ENCODE assay signal across 26 mouse cellular contexts in genomic region chr1:133884090-133884489, GRCm38 (mm10). TPM values are rescaled to one million over a fixed set of nuclear protein-coding genes. Genes with fewer than 3 reads are reported as not detected.
DNase-seq lines count a peak whose midpoint lies in the region; ATAC-seq lines count a peak whose summit lies in the region.
"Had no signal": no experiment of that assay in that cellular context is flagged by ENCODE, and none has a peak within 500 bp of the region (broad histone marks: within the 10 kb centered on the region; RNA-seq: fewer than 3 reads in every experiment).

No protein-coding gene starts in this region.

- peaks cover 29% of the 10 kb centered on the region for H3K27me3 ChIP-seq in heart, embryonic 10.5 days (ENCODE audit: insufficient read depth, poor library complexity, severe bottlenecking)
- H3K27me3 ChIP-seq in heart, embryonic 12.5 days (replicated peaks): no peaks in the 10 kb centered on the region; the same call in 1 of the 2 replicates
- H3K27me3 ChIP-seq in liver, embryonic 15.5 days: no peaks in the 10 kb centered on the region
- no peaks in the 10 kb centered on the region for H3K27me3 ChIP-seq in liver, embryonic 11.5 days (replicated peaks; ENCODE audit: control insufficient read depth, insufficient read depth, low read length)
- H3K27me3 ChIP-seq: heart, embryonic 15.5 days had no signal

- no peaks in the 10 kb centered on the region for H3K36me3 ChIP-seq in heart, embryonic 10.5 days
- H3K36me3 ChIP-seq in heart, embryonic 12.5 days: no peaks in the 10 kb centered on the region
- H3K36me3 ChIP-seq in liver, embryonic 15.5 days (replicated peaks): no peaks in the 10 kb centered on the region
- H3K36me3 ChIP-seq in liver, embryonic 11.5 days (ENCODE audit: control insufficient read depth, insufficient read depth, low read length): no peaks in the 10 kb centered on the region
- H3K36me3 ChIP-seq: forebrain, embryonic 10.5 days; G1E; heart, embryonic 15.5 days; kidney, embryonic 15.5 days had no signal

- no peak overlapping the region for H3K4me3 ChIP-seq in heart, embryonic 10.5 days
- no peak overlapping the region for H3K4me3 ChIP-seq in heart, embryonic 12.5 days
- no peak overlapping the region for H3K4me3 ChIP-seq in liver, embryonic 15.5 days (replicated peaks)
- no peak overlapping the region for H3K4me3 ChIP-seq in liver, embryonic 11.5 days (ENCODE audit: low read depth, low read length)
- H3K4me3 ChIP-seq: forebrain, embryonic 10.5 days; heart, embryonic 15.5 days; kidney, embryonic 15.5 days had no signal

- 61% methylated on average over 6 of the region's 6 CpGs for WGBS in heart, embryonic 10.5 days
- WGBS in heart, embryonic 12.5 days: 58% methylated on average over 6 of the region's 6 CpGs
- WGBS in liver, embryonic 15.5 days (ENCODE audit: insufficient replicate concordance): 75% methylated on average over 6 of the region's 6 CpGs
- WGBS in liver, embryonic 11.5 days: 72% methylated on average over 6 of the region's 6 CpGs

- no peak for DNase-seq in heart, embryonic 10.5 days (ENCODE audit: low spot score)
- no peak for DNase-seq in liver, embryonic 11.5 days (ENCODE audit: low spot score)
- peak; percentile 58 for DNase-seq in right cerebral cortex, postnatal 25 days
- no peak for DNase-seq in right cerebral cortex, postnatal 14 days
- no peak for DNase-seq in thymus, postnatal 14 days
- no peak for DNase-seq in cerebellum, postnatal 25 days
- DNase-seq: adrenal gland, postnatal 14 days; cerebellum, adult 11-12 months; cerebellum, postnatal 14 days; forebrain, postnatal 0 days; gastrocnemius, postnatal 10 days; heart, adult 11 months; heart, postnatal 4 days; kidney, postnatal 4 days; liver; lung, adult 18-20 months; retina, postnatal 1 day; thymus, adult 18-20 months had no signal

- peaks cover 68% of the 10 kb centered on the region for H3K4me1 ChIP-seq in heart, embryonic 10.5 days
- H3K4me1 ChIP-seq in heart, embryonic 12.5 days (replicated peaks): peaks cover 47% of the 10 kb centered on the region
- H3K4me1 ChIP-seq in liver, embryonic 15.5 days (replicated peaks): peaks cover 80% of the 10 kb centered on the region
- H3K4me1 ChIP-seq in liver, embryonic 11.5 days (replicated peaks; ENCODE audit: control insufficient read depth, insufficient read depth, low read length): peaks cover 44% of the 10 kb centered on the region

- H3K4me2 ChIP-seq in heart, embryonic 12.5 days: no peak overlapping the region
- H3K4me2 ChIP-seq in liver, embryonic 15.5 days: no peak overlapping the region
- H3K4me2 ChIP-seq in liver, embryonic 11.5 days: no peak overlapping the region
- H3K4me2 ChIP-seq: heart, embryonic 15.5 days; kidney, embryonic 15.5 days had no signal

- H3K9me3 ChIP-seq in heart, embryonic 10.5 days: no peaks in the 10 kb centered on the region
- H3K9me3 ChIP-seq in heart, embryonic 12.5 days (replicated peaks): no peaks in the 10 kb centered on the region
- no peaks in the 10 kb centered on the region for H3K9me3 ChIP-seq in liver, embryonic 15.5 days (replicated peaks)
- no peaks in the 10 kb centered on the region for H3K9me3 ChIP-seq in liver, embryonic 11.5 days (ENCODE audit: control insufficient read depth, low read length)
- H3K9me3 ChIP-seq: forebrain, embryonic 10.5 days; G1E; heart, embryonic 15.5 days; kidney, embryonic 15.5 days had no signal

- H3K9ac ChIP-seq in heart, embryonic 12.5 days: no peak overlapping the region
- no peak overlapping the region for H3K9ac ChIP-seq in liver, embryonic 15.5 days
- no peak overlapping the region for H3K9ac ChIP-seq in liver, embryonic 11.5 days (ENCODE audit: low read depth, low read length)
- H3K9ac ChIP-seq: forebrain, postnatal 0 days; heart, embryonic 15.5 days; kidney, embryonic 15.5 days had no signal

- ATAC-seq in heart, embryonic 12.5 days (ENCODE audit: insufficient number of reproducible peaks, low FRiP score): no peak
- ATAC-seq in liver, embryonic 15.5 days (ENCODE audit: insufficient read depth): no peak
- no peak for ATAC-seq in liver, embryonic 11.5 days (replicated peaks; ENCODE audit: low FRiP score)
- ATAC-seq: activated CD4-positive, CD25-positive, alpha-beta regulatory T cell, adult 4 months; forebrain, postnatal 0 days; intestine, postnatal 0 days had no signal

- H3K27ac ChIP-seq in heart, embryonic 10.5 days: 0 out of 2 replicates have a peak overlapping the region, but pooled peaks have one; percentile 17
- no peak overlapping the region for H3K27ac ChIP-seq in heart, embryonic 12.5 days (ENCODE audit: poor library complexity, severe bottlenecking)
- 0 out of 2 replicates have a peak overlapping the region, but pooled peaks have one; percentile 11 for H3K27ac ChIP-seq in liver, embryonic 15.5 days (replicated peaks)
- no peak overlapping the region; the same call in 1 of the 2 replicates for H3K27ac ChIP-seq in liver, embryonic 11.5 days (ENCODE audit: low read depth, low read length)
- H3K27ac ChIP-seq: forebrain, embryonic 10.5 days; heart, embryonic 15.5 days; kidney, embryonic 15.5 days had no signal

RNA-seq across cellular contexts. Expression of gene Optc, which starts 23.7 kb away (rescaled TPM):
- polyA plus RNA-seq in heart, embryonic 10.5 days (2016; fragmentation: Nextera tagmentation; extraction: Ambion mirVana): 0.16 and 0.69 TPM in 2 replicates
- polyA plus RNA-seq in heart, embryonic 12.5 days (2016; fragmentation: Nextera tagmentation; extraction: Ambion mirVana): 0.22 and 0.66 TPM in 2 replicates
- 0.08 and 0.13 TPM in 2 replicates for polyA plus RNA-seq in liver, embryonic 15.5 days (2015; fragmentation: Nextera tagmentation; extraction: Ambion mirVana)
- 0.40 TPM in 1 of 2 replicates, not detected in the other for polyA plus RNA-seq in liver, embryonic 11.5 days (2014; fragmentation: Nextera tagmentation; extraction: Ambion mirVana)
- polyA plus RNA-seq: activated CD4-positive, CD25-positive, alpha-beta regulatory T cell, adult 4 months; G1E had no signal

RNA-seq across cellular contexts. Expression of gene Prelp, which starts 37.1 kb away (rescaled TPM):
- 0.16 and 0.31 TPM in 2 replicates for polyA plus RNA-seq in heart, embryonic 10.5 days (2016; fragmentation: Nextera tagmentation; extraction: Ambion mirVana)
- polyA plus RNA-seq in heart, embryonic 12.5 days (2016; fragmentation: Nextera tagmentation; extraction: Ambion mirVana): 2.5 and 2.7 TPM in 2 replicates
- 3.5 and 3.7 TPM in 2 replicates for polyA plus RNA-seq in liver, embryonic 15.5 days (2015; fragmentation: Nextera tagmentation; extraction: Ambion mirVana)
- 0.11 and 0.23 TPM in 2 replicates for polyA plus RNA-seq in liver, embryonic 11.5 days (2014; fragmentation: Nextera tagmentation; extraction: Ambion mirVana)
- polyA plus RNA-seq: activated CD4-positive, CD25-positive, alpha-beta regulatory T cell, adult 4 months had no signal

Comparison
In these comparisons a context has a peak if more than half of its experiments do, and no peak if none do; other contexts are left out.
1. H3K27ac ChIP-seq: peak in heart, embryonic 10.5 days (single experiment) and liver, embryonic 15.5 days (single experiment); none in heart, embryonic 12.5 days (single experiment) and liver, embryonic 11.5 days (single experiment).